Mouse (Mus musculus) hindbrain, embryonic 13.5 days (tissue): ENCODE measurements around the gene Rab24. TPM values are rescaled to one million over a fixed set of nuclear protein-coding genes. Genes with fewer than 3 reads are reported as not detected.

Source experiments
- ATAC-seq: fragments of 200-750 bp; cut with Nextera tagmentation; 2 replicates; pipeline ENCODE4 v1.8.0; 2017; ENCODE audit warnings: moderate TSS enrichment; ENCODE audit not compliant: low FRiP score
- H3K27ac ChIP-seq: fragments of 300-500 bp; sonication (generic); 2 replicates; pipeline ENCODE4 v1.5.1; 2015; ENCODE audit warnings: inconsistent platforms, mild to moderate bottlenecking, moderate library complexity
- H3K27me3 ChIP-seq: fragments of 300-500 bp; sonication (generic); 2 replicates; pipeline ENCODE4 v1.6.1; 2015; ENCODE audit warnings: mild to moderate bottlenecking, inconsistent platforms
- H3K36me3 ChIP-seq: fragments of 300-500 bp; sonication (generic); 2 replicates; pipeline ENCODE4 v1.6.1; 2015; ENCODE audit warnings: mild to moderate bottlenecking, inconsistent platforms
- H3K4me1 ChIP-seq: fragments of 300-500 bp; sonication (generic); replicated peaks from 2 replicates; pipeline ENCODE4 v1.6.1; 2015; ENCODE audit warnings: inconsistent platforms
- H3K4me2 ChIP-seq: fragments of 300-500 bp; sonication (generic); 2 replicates; pipeline ENCODE4 v1.6.1; 2015; ENCODE audit warnings: inconsistent platforms, mild to moderate bottlenecking, moderate library complexity
- H3K4me3 ChIP-seq: fragments of 300-500 bp; sonication (generic); 2 replicates; pipeline ENCODE4 v1.5.1; 2015; ENCODE audit warnings: mild to moderate bottlenecking, inconsistent platforms
- H3K9ac ChIP-seq: fragments of 300-500 bp; sonication (generic); 2 replicates; pipeline ENCODE4 v1.6.1; 2015; ENCODE audit warnings: mild to moderate bottlenecking, inconsistent platforms
- H3K9me3 ChIP-seq: fragments of 300-500 bp; sonication (generic); 2 replicates; pipeline ENCODE4 v1.6.1; 2016; ENCODE audit warnings: inconsistent platforms
- WGBS: fragments of 180-500 bp; shearing (Covaris S2); methylation state at CpG from one replicate; pipeline ENCODE4 v1.1.7; 2015; 5-methylcytosine and 5-hydroxymethylcytosine counted together
- polyA plus RNA-seq: library from polyadenylated mRNA; unstranded; fragments of >200 nt; fragmentation: Nextera tagmentation; extraction: Ambion mirVana; gene quantifications from 2 replicates; pipeline ENCODE4 v1.2.1, GENCODE M21; 2015

Gene Rab24
- polyA plus RNA-seq, 1 experiment from 2014 or later = 102 TPM

- H3K4me1 ChIP-seq = no peaks in the 10 kb centered on the region
- H3K9me3 ChIP-seq = no peaks in the 10 kb centered on the region
- no peak overlapping the region for H3K27ac ChIP-seq
- ATAC-seq = no peak
- whole genome bisulfite sequencing = 57% methylated on average over 12 of the region's 12 CpGs
- H3K9ac ChIP-seq = no peak overlapping the region
- H3K36me3 ChIP-seq = no peaks in the 10 kb centered on the region
- no peaks in the 10 kb centered on the region for H3K27me3 ChIP-seq
- H3K4me3 ChIP-seq = no peak overlapping the region
- H3K4me2 ChIP-seq = no peak overlapping the region
These were observed 16.6 kb upstream of the Rab24 start for GRCm38 (mm10) chr13:55338131-55339054.

- Histone ChIP-seq H3K4me3 (no peak overlapping the region), H3K27ac (no peak overlapping the region), H3K9ac (no peak overlapping the region), H3K9me3 (no peaks in the 10 kb centered on the region), H3K4me2 (no peak overlapping the region), H3K4me1 (no peaks in the 10 kb centered on the region), H3K36me3 (no peaks in the 10 kb centered on the region), H3K27me3 (no peaks in the 10 kb centered on the region)
- WGBS = 64% methylated on average over 10 of the region's 10 CpGs
- no peak for ATAC-seq
These were observed 15.7 kb upstream of the Rab24 start for GRCm38 (mm10) chr13:55337341-55337975.

DNA sequence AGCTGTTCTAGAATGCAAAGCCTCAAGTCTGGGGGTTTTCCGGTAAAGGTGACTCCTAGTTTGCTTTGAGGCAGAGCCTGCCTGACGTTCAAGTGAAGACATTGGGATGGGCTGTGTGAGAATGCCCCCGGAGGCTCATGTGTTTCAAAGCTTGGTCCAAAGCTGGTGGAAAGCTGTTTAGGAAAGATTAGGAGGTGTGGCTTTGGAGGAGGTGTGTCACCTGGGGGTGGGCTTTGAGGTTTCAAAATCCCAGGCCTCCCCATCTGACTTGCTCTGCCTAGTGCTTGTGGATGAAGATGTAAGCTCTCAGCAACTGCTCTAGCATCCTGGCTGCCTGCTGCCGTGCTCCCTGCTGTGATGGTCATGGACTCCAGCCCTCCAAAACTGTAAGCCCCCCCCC is 14.0 kb upstream of the Rab24 start:
- no peak for ATAC-seq
- no peak overlapping the region for H3K27ac ChIP-seq
- no peaks in the 10 kb centered on the region for H3K36me3 ChIP-seq
- H3K4me1 ChIP-seq = peaks cover 4% of the 10 kb centered on the region
- no peak overlapping the region for H3K9ac ChIP-seq
- no peaks in the 10 kb centered on the region for H3K27me3 ChIP-seq
- H3K4me3 ChIP-seq = no peak overlapping the region
- WGBS = 87% methylated on average over 4 of the region's 4 CpGs
- H3K4me2 ChIP-seq = no peak overlapping the region
- H3K9me3 ChIP-seq = no peaks in the 10 kb centered on the region

DNA sequence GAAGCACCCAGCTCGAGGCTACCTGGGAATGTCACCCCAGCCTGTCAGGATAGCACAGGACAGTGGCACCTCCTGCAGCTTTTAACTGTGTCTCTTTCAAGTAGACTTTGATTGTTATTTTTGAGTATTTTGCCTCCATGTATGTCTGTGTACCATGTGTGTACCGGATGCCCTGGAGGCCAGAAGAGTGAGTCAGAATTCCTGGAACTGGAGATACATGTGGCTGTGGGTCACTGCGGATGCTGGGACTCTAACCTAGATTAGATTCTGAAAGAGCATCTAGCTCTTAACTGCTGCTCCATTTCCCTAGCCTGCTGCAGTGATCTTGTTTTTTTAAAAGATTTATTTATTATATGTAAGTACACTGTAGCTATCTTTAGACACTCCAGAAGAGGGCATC is 10.6 kb upstream of the Rab24 start:
- Histone ChIP-seq H3K9me3 (no peaks in the 10 kb centered on the region), H3K27ac (no peak overlapping the region), H3K9ac (no peak overlapping the region), H3K36me3 (no peaks in the 10 kb centered on the region), H3K4me1 (peaks cover 30% of the 10 kb centered on the region), H3K4me2 (no peak overlapping the region), H3K27me3 (0 out of 2 replicates have a peak, but pooled peaks cover 7% of the 10 kb centered on the region), H3K4me3 (no peak overlapping the region)
- WGBS = 90% methylated on average over 3 of the region's 3 CpGs
- ATAC-seq = no peak

GRCm38 (mm10) chr13:55330567-55331400 is 9.0 kb upstream of the Rab24 start:
- 46% methylated on average over 14 of the region's 14 CpGs for WGBS
- Histone ChIP-seq H3K9ac (peak overlapping the region; percentile 77; the same call in 1 of the 2 replicates), H3K4me2 (peak overlapping the region; percentile 80), H3K4me1 (peaks cover 35% of the 10 kb centered on the region), H3K36me3 (peaks cover 6% of the 10 kb centered on the region), H3K9me3 (no peaks in the 10 kb centered on the region), H3K27ac (peak overlapping the region; percentile 84), H3K4me3 (peak overlapping the region; percentile 65), H3K27me3 (0 out of 2 replicates have a peak, but pooled peaks cover 7% of the 10 kb centered on the region)
- no peak; the same call in 1 of the 2 replicates for ATAC-seq

- no peaks in the 10 kb centered on the region for H3K9me3 ChIP-seq
- peaks cover 35% of the 10 kb centered on the region for H3K4me1 ChIP-seq
- 0% methylated on average over 69 of the region's 82 CpGs for WGBS
- H3K9ac ChIP-seq = peak within 1 kb of the TSS; percentile 77
- H3K4me2 ChIP-seq = peak within 1 kb of the TSS; percentile 80
- peak within 1 kb of the TSS; percentile 84 for H3K27ac ChIP-seq
- ATAC-seq = peak; percentile 83
- H3K36me3 ChIP-seq = peaks cover 15% of the 10 kb centered on the region
- peak within 1 kb of the TSS; percentile 65 for H3K4me3 ChIP-seq
- 0 out of 2 replicates have a peak, but pooled peaks cover 7% of the 10 kb centered on the region for H3K27me3 ChIP-seq
These were observed 8.2 kb upstream of the Rab24 start, which contains the start of gene Mxd3 for GRCm38 (mm10) chr13:55329683-55330566. Mxd3 (minus strand) TSS chr13:55329823.

GRCm38 (mm10) chr13:55329109-55329682 is 7.5 kb upstream of the Rab24 start:
- Histone ChIP-seq H3K4me2 (peak overlapping the region; percentile 80), H3K4me3 (peak overlapping the region; percentile 65), H3K36me3 (peaks cover 20% of the 10 kb centered on the region), H3K9me3 (no peaks in the 10 kb centered on the region), H3K27ac (peak overlapping the region; percentile 84), H3K9ac (peak overlapping the region; percentile 77), H3K4me1 (peaks cover 36% of the 10 kb centered on the region), H3K27me3 (0 out of 2 replicates have a peak, but pooled peaks cover 7% of the 10 kb centered on the region)
- WGBS = under 1% methylated on average over 29 of the region's 29 CpGs
- ATAC-seq = peak; percentile 25

GRCm38 (mm10) chr13:55328641-55329040 is 6.9 kb upstream of the Rab24 start:
- 82% methylated on average over 4 of the region's 4 CpGs for WGBS
- H3K27ac ChIP-seq = no peak overlapping the region
- H3K27me3 ChIP-seq = 0 out of 2 replicates have a peak, but pooled peaks cover 7% of the 10 kb centered on the region
- no peak for ATAC-seq
- no peaks in the 10 kb centered on the region for H3K9me3 ChIP-seq
- peak overlapping the region; percentile 80 for H3K4me2 ChIP-seq
- H3K36me3 ChIP-seq = peaks cover 26% of the 10 kb centered on the region
- H3K4me1 ChIP-seq = peaks cover 41% of the 10 kb centered on the region
- peak overlapping the region; percentile 65 for H3K4me3 ChIP-seq
- H3K9ac ChIP-seq = peak overlapping the region; percentile 77; the same call in 1 of the 2 replicates

- Histone ChIP-seq H3K27me3 (0 out of 2 replicates have a peak, but pooled peaks cover 7% of the 10 kb centered on the region), H3K36me3 (peaks cover 27% of the 10 kb centered on the region), H3K9ac (peak overlapping the region; percentile 77; the same call in 1 of the 2 replicates), H3K27ac (no peak overlapping the region), H3K4me3 (peak overlapping the region; percentile 65; the same call in 1 of the 2 replicates), H3K9me3 (no peaks in the 10 kb centered on the region), H3K4me2 (peak overlapping the region; percentile 80), H3K4me1 (peaks cover 46% of the 10 kb centered on the region)
- WGBS = 79% methylated on average over 6 of the region's 6 CpGs
- ATAC-seq = no peak
These were observed 6.4 kb upstream of the Rab24 start for GRCm38 (mm10) chr13:55328171-55328570.

GRCm38 (mm10) chr13:55327633-55328032 is 5.9 kb upstream of the Rab24 start:
- H3K27ac ChIP-seq = peak overlapping the region; percentile 73
- no peak overlapping the region for H3K9ac ChIP-seq
- 0 out of 2 replicates have a peak, but pooled peaks cover 7% of the 10 kb centered on the region for H3K27me3 ChIP-seq
- 0 out of 2 replicates have a peak overlapping the region, but pooled peaks have one; percentile 80 for H3K4me2 ChIP-seq
- ATAC-seq = peak; percentile 4; the same call in 1 of the 2 replicates
- no peaks in the 10 kb centered on the region for H3K9me3 ChIP-seq
- peaks cover 51% of the 10 kb centered on the region for H3K4me1 ChIP-seq
- H3K36me3 ChIP-seq = peaks cover 27% of the 10 kb centered on the region
- H3K4me3 ChIP-seq = 0 out of 2 replicates have a peak overlapping the region, but pooled peaks have one; percentile 2
- 0% methylated on average over 2 of the region's 8 CpGs for WGBS
